Mouse (Mus musculus) cerebellum, adult 9-10 months (tissue): ENCODE data around the gene Gm6268.

ENCODE experiments used
- DNase-seq: peaks from one replicate; pipeline ENCODE4 v3.0.0; 2022

Gm6268 gene

GRCm38 (mm10) chrX:36400980-36401379 lies at the start of gene Gm6268:
Gene Gm6268, plus strand, starts transcription at chrX:36401280.
- DNase-seq: no peak

GRCm38 (mm10) chrX:36352446-36352845 lies 48.6 kb upstream of the Gm6268 start:
- DNase-seq: peak; percentile 48

- no peak for DNase-seq
Observed at GRCm38 (mm10) chrX:36385340-36385739, 15.7 kb upstream of the Gm6268 start.

- DNase-seq: no peak
Observed at GRCm38 (mm10) chrX:36389971-36390370, 11.1 kb upstream of the Gm6268 start.

- no peak for DNase-seq
Observed at GRCm38 (mm10) chrX:36390503-36390902, 10.6 kb upstream of the Gm6268 start.

GRCm38 (mm10) chrX:36392672-36393071 lies 8.4 kb upstream of the Gm6268 start:
- DNase-seq: no peak

- peak; percentile 21 for DNase-seq
Observed at GRCm38 (mm10) chrX:36393279-36393678, 7.8 kb upstream of the Gm6268 start.

GRCm38 (mm10) chrX:36402316-36402715 lies 1.2 kb downstream of the Gm6268 start:
- no peak for DNase-seq

- no peak for DNase-seq
Observed at GRCm38 (mm10) chrX:36419153-36419552, 18.1 kb downstream of the Gm6268 start.

GRCm38 (mm10) chrX:36434993-36435392 lies 33.9 kb downstream of the Gm6268 start:
- no peak for DNase-seq

- DNase-seq: no peak
Observed at GRCm38 (mm10) chrX:36437932-36438331, 36.9 kb downstream of the Gm6268 start.
